Mouse (Mus musculus) stomach, postnatal 0 days (tissue): Measurements from ENCODE around the gene Luc7l.

Experiments used
- CTCF ChIP-seq: IDR thresholded peaks from 2 replicates; pipeline ENCODE4 v1.5.1; 2016; ENCODE audit warnings: antibody characterized with exemption, low read depth, mild to moderate bottlenecking, moderate library complexity
- EP300 ChIP-seq: optimal IDR thresholded peaks from 2 replicates; pipeline ENCODE3; 2016; ENCODE audit warnings: antibody characterized with exemption

GRCm38 (mm10) chr17:26207686-26208085 is 45.0 kb upstream of the Luc7l start, which contains the start of gene Arhgdig:
- TF ChIP-seq CTCF (no peak), EP300 (no peak)
